Mouse (Mus musculus): Measurements from ENCODE around the gene Ankrd35. TPM values are rescaled to one million over a fixed set of nuclear protein-coding genes. Genes with fewer than 3 reads are reported as not detected.
A peak's percentile ranks its signal among the peaks of the same experiment; 100 is the strongest.
"Not testable (repeated sequence)": the region's sequence is repeated elsewhere in the genome, so short reads cannot be mapped to it uniquely, and the experiment has no call there.

Ankrd35 gene
- polyA plus RNA-seq, 1 experiment from 2014 or later = 3.2 TPM

DNA sequence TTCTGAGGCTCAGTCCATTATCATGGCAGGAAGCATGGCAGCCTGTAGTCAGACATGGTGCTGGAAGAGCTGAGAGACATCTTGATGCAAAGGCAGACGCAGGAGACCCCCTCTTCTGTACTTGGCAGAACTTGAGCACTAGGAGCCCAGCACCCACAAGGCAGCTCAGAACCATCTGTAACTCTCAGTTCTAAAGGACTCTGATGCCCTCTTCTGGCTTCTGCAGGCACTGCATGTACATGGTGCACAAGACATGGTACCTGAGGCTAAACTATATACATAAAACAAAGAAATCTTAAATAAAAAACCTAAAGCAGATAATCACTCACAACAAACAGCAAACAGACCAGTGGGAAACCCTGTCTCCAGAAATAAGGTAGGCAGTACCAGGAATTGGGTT, 30.7 kb upstream of the Ankrd35 start:
- Histone ChIP-seq H3K9ac (ENCODE audit: low read depth, low read length) (no peak overlapping the region), H3K36me3 (ENCODE audit: control insufficient read depth, insufficient read depth, low read length) (peaks cover 22% of the 10 kb centered on the region), H3K9me3 (replicated peaks; ENCODE audit: control insufficient read depth, low read length, poor library complexity, severe bottlenecking) (no peaks in the 10 kb centered on the region), H3K4me2 (ENCODE audit: low read length) (no peak overlapping the region), H3K4me1 (ENCODE audit: control insufficient read depth, insufficient read depth, low read length) (peaks cover 19% of the 10 kb centered on the region), H3K27ac (ENCODE audit: low read length) (no peak overlapping the region), H3K27me3 (ENCODE audit: control insufficient read depth, insufficient read depth, low read depth, low read length) (no peaks in the 10 kb centered on the region), H3K4me3 (ENCODE audit: low read depth, low read length) (no peak overlapping the region)
- no peak for ATAC-seq
- WGBS = 75% methylated on average over 1 of the region's 1 CpGs

GRCm38 (mm10) chr3:96645018-96645649, 24.8 kb upstream of the Ankrd35 start, which contains the start of gene Itga10:
TSS of gene Itga10 (plus strand) at chr3:96645584.
- H3K27ac ChIP-seq (ENCODE audit: low read length) = no peak within 1 kb of the TSS
- 70% methylated on average over 7 of the region's 7 CpGs for WGBS
- no peaks in the 10 kb centered on the region for H3K9me3 ChIP-seq (replicated peaks; ENCODE audit: control insufficient read depth, low read length, poor library complexity, severe bottlenecking)
- H3K9ac ChIP-seq (ENCODE audit: low read depth, low read length) = no peak within 1 kb of the TSS
- H3K36me3 ChIP-seq (ENCODE audit: control insufficient read depth, insufficient read depth, low read length) = peaks cover 20% of the 10 kb centered on the region
- no peaks in the 10 kb centered on the region for H3K27me3 ChIP-seq (ENCODE audit: control insufficient read depth, insufficient read depth, low read depth, low read length)
- no peak within 1 kb of the TSS for H3K4me2 ChIP-seq (ENCODE audit: low read length)
- ATAC-seq = 0 out of 2 replicates have a peak, but pooled peaks have one; percentile 21
- no peak within 1 kb of the TSS for H3K4me3 ChIP-seq (ENCODE audit: low read depth, low read length)
- H3K4me1 ChIP-seq (ENCODE audit: control insufficient read depth, insufficient read depth, low read length) = no peaks in the 10 kb centered on the region

- Histone ChIP-seq H3K36me3 (ENCODE audit: control insufficient read depth, insufficient read depth, low read length) (peaks cover 18% of the 10 kb centered on the region), H3K9ac (ENCODE audit: low read depth, low read length) (no peak overlapping the region), H3K4me3 (ENCODE audit: low read depth, low read length) (no peak overlapping the region), H3K9me3 (replicated peaks; ENCODE audit: control insufficient read depth, low read length, poor library complexity, severe bottlenecking) (no peaks in the 10 kb centered on the region), H3K4me1 (ENCODE audit: control insufficient read depth, insufficient read depth, low read length) (no peaks in the 10 kb centered on the region), H3K27me3 (ENCODE audit: control insufficient read depth, insufficient read depth, low read depth, low read length) (no peaks in the 10 kb centered on the region), H3K4me2 (ENCODE audit: low read length) (no peak overlapping the region), H3K27ac (ENCODE audit: low read length) (no peak overlapping the region)
- WGBS = 85% methylated on average over 3 of the region's 3 CpGs
- no peak for ATAC-seq
These were observed 22.6 kb upstream of the Ankrd35 start for GRCm38 (mm10) chr3:96647365-96647764.

DNA sequence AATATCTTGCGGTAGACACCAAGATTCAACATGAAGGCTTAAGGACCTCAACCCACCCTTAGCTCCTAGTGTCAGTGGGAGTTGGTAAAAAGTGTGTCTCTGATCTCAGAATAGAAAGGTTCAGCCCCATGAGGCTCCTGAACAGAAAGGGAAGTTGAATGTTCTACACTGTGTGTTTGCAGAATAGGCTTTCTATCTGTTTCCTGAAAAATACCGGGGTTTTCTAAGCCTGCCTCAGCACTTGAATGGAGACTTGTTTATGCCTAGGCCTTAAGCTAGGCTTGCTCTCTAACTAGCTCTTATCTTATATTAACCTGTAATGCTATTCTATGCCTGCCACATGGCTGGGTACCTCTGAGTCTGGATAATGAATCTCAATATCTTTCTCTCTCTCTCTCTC, 9.0 kb upstream of the Ankrd35 start:
- Histone ChIP-seq H3K36me3 (ENCODE audit: control insufficient read depth, insufficient read depth, low read length) (no peaks in the 10 kb centered on the region), H3K4me3 (ENCODE audit: low read depth, low read length) (no peak overlapping the region), H3K4me1 (ENCODE audit: control insufficient read depth, insufficient read depth, low read length) (peaks cover 8% of the 10 kb centered on the region), H3K9ac (ENCODE audit: low read depth, low read length) (no peak overlapping the region), H3K4me2 (ENCODE audit: low read length) (no peak overlapping the region), H3K27ac (ENCODE audit: low read length) (no peak overlapping the region), H3K27me3 (ENCODE audit: control insufficient read depth, insufficient read depth, low read depth, low read length) (no peaks in the 10 kb centered on the region), H3K9me3 (replicated peaks; ENCODE audit: control insufficient read depth, low read length, poor library complexity, severe bottlenecking) (no peaks in the 10 kb centered on the region)
- no peak for ATAC-seq
- 87% methylated on average over 2 of the region's 2 CpGs for WGBS

GRCm38 (mm10) chr3:96662731-96663316, 7.1 kb upstream of the Ankrd35 start:
- H3K27me3 ChIP-seq (ENCODE audit: control insufficient read depth, insufficient read depth, low read depth, low read length) = no peaks in the 10 kb centered on the region
- H3K9ac ChIP-seq (ENCODE audit: low read depth, low read length) = peak overlapping the region; percentile 67
- no peaks in the 10 kb centered on the region for H3K9me3 ChIP-seq (replicated peaks; ENCODE audit: control insufficient read depth, low read length, poor library complexity, severe bottlenecking)
- WGBS = 43% methylated on average over 8 of the region's 8 CpGs
- H3K4me3 ChIP-seq (ENCODE audit: low read depth, low read length) = peak overlapping the region; percentile 33
- peaks cover 8% of the 10 kb centered on the region for H3K4me1 ChIP-seq (ENCODE audit: control insufficient read depth, insufficient read depth, low read length)
- peak overlapping the region; percentile 69 for H3K27ac ChIP-seq (ENCODE audit: low read length)
- H3K36me3 ChIP-seq (ENCODE audit: control insufficient read depth, insufficient read depth, low read length) = no peaks in the 10 kb centered on the region
- peak; percentile 33; the same call in 1 of the 2 replicates for ATAC-seq
- peak overlapping the region; percentile 65 for H3K4me2 ChIP-seq (ENCODE audit: low read length)

DNA sequence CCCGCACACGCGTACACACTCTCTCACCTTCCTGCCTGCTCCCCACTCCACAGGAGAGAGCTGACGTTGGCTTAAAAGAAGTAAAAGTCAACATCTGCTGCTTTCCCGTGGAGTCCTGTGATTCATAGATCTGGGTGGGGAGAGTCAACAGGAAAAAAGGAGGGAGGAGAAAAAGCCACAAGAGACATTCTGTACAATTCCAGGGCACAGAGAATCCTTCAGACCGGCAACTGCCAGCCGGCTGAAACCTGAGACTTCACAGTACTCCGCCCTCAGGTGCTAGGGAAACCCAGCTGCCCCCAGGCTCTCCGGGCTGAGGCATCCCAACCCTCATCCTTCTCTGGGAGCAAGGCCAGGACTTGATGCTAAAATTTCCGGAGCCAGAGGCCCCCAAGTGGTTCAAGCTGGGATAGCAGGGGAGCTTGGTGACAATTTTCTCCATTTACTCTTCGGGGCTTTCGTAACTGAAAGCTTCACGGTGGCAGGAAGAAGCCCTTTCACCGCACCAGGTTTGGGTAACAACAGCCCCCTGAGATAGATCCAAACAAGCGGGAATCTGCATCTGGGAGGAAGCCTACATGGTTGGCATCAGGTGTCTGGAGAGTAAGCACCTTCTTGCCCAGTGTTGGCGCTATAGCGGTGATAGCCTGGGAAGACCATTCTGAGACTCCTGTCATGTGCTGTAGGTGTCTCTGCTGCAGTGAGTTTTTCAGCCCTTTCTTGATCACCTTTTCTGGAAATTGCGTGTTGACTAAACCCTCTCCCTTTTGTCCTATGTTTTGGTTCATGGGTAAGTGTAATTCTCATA, 6.3 kb upstream of the Ankrd35 start:
- Histone ChIP-seq H3K27ac (ENCODE audit: low read length) (peak overlapping the region; percentile 69), H3K36me3 (ENCODE audit: control insufficient read depth, insufficient read depth, low read length) (no peaks in the 10 kb centered on the region), H3K27me3 (ENCODE audit: control insufficient read depth, insufficient read depth, low read depth, low read length) (no peaks in the 10 kb centered on the region), H3K4me1 (ENCODE audit: control insufficient read depth, insufficient read depth, low read length) (peaks cover 8% of the 10 kb centered on the region), H3K4me2 (ENCODE audit: low read length) (peak overlapping the region; percentile 65), H3K9me3 (replicated peaks; ENCODE audit: control insufficient read depth, low read length, poor library complexity, severe bottlenecking) (no peaks in the 10 kb centered on the region), H3K4me3 (ENCODE audit: low read depth, low read length) (peak overlapping the region; percentile 33), H3K9ac (ENCODE audit: low read depth, low read length) (peak overlapping the region; percentile 67)
- ATAC-seq = peak; percentile 85
- 3% methylated on average over 16 of the region's 18 CpGs for WGBS

DNA sequence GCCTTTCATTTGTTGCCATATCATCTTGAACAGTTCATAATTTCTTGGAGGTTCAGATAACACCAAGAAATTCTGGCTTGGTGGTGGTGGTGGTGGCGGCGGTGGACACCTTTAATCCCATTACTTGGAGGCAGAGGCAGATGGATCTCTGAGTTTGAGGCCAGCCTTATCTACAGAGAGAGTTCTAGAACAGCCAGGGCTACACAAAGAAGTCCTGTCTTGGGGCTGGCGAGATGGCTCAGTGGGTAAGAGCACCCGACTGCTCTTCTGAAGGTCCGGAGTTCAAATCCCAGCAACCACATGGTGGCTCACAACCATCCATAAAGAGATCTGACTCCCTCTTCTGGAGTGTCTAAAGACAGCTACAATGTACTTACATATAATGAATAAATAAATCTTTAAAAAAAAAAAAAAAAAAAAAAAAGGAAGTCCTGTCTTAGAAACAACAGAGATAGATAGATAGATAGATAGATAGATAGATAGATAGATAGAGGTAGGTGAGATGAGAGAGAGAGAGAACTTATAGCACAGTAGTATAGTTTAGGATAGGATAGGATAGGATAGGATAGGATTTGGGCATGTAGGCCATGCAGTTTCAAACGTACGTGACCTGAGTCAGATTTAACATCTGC, 4.1 kb upstream of the Ankrd35 start:
- not testable (repeated sequence) for H3K4me3 ChIP-seq (ENCODE audit: low read depth, low read length); ATAC-seq; H3K27me3 ChIP-seq (ENCODE audit: control insufficient read depth, insufficient read depth, low read depth, low read length); H3K36me3 ChIP-seq (ENCODE audit: control insufficient read depth, insufficient read depth, low read length); H3K9me3 ChIP-seq (replicated peaks; ENCODE audit: control insufficient read depth, low read length, poor library complexity, severe bottlenecking); H3K27ac ChIP-seq (ENCODE audit: low read length); H3K4me2 ChIP-seq (ENCODE audit: low read length); H3K9ac ChIP-seq (ENCODE audit: low read depth, low read length)
- peaks cover 14% of the 10 kb centered on the region for H3K4me1 ChIP-seq (ENCODE audit: control insufficient read depth, insufficient read depth, low read length)
- 93% methylated on average over 7 of the region's 7 CpGs for WGBS

DNA sequence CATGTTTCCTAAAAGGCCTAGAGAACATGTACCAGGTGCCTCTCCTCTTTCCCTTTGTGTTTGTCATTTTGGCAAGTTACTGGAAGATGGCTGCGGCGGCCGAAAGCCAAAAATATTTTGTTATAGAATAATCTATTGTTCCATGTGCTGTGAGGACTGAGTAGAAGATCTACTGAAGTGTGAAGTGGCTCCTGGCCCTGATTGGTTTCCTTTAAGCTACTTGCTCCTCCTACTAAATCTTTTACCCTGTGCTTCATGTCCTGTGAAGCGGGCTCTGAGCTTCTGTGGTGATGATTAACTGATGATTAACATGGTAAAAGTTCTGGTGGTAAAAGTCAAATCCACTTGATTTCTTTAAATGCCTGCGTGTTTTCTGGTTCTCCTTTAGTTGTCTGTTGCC, 3.0 kb upstream of the Ankrd35 start:
- Histone ChIP-seq H3K9ac (ENCODE audit: low read depth, low read length) (no peak overlapping the region), H3K9me3 (replicated peaks; ENCODE audit: control insufficient read depth, low read length, poor library complexity, severe bottlenecking) (no peaks in the 10 kb centered on the region), H3K27ac (ENCODE audit: low read length) (no peak overlapping the region), H3K4me1 (ENCODE audit: control insufficient read depth, insufficient read depth, low read length) (peaks cover 14% of the 10 kb centered on the region), H3K27me3 (ENCODE audit: control insufficient read depth, insufficient read depth, low read depth, low read length) (peaks cover 12% of the 10 kb centered on the region), H3K4me2 (ENCODE audit: low read length) (no peak overlapping the region), H3K36me3 (ENCODE audit: control insufficient read depth, insufficient read depth, low read length) (no peaks in the 10 kb centered on the region), H3K4me3 (ENCODE audit: low read depth, low read length) (no peak overlapping the region)
- WGBS = 92% methylated on average over 5 of the region's 5 CpGs
- ATAC-seq = no peak

All from midbrain, embryonic 16.5 days (tissue).